Mouse (Mus musculus): ENCODE data around the gene Tlx2.

Gene Tlx2

DNA sequence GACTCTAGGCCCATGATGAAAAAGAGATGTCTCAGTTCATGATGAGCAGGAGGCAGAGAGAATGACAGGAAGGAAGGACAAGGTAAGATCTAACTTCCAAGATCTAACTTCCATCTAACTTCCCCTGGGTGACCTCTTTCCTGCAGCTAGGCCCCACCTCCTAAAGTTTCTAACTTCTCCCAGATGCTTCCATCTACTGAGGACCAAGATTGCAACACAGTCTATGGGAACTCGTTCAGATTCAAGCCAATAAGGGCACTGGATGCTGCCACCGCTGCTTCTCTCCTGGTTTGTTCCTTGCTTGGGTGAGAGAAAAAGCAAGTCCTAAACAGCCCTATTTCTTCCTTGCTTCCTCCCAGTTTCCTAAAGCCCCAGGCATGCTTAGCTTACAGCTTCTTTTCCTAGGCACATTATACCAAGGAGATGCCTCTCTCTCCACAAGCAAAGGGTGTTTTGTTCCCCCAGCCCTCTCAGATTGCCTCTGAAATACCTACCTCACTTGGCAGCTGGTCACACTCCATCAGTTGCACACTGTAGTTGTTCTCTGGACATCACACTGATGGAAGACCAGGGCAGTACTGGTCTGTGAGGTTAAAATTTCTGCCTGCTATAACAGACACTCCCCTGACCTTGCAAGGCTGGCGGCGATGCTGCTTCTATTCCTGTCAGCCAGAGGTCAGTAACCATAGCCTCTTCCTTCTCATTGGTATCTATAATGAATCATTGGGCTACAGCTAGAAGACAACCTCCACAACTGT is 49.1 kb downstream of the Tlx2 start:
- no peak for DNase-seq

DNA sequence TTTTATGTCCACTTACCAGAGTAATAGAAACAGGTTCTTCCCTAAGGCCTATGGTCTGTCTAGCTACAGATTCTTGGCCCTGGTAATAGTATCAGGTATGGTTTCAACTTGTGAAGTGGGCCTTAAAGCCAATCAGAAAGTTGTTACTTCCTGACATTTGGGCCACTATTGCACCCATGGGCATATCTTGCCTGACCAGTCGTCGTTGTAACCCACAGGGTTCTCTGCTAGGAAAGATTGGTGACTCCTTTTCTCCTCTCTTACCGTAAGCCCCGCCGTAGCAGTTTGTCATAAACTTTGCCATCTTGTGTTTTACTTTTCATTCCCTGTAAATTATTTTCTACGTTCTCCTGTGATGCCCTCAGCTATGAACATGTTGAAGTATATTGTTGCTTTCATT is 50.0 kb downstream of the Tlx2 start:
- DNase-seq = no peak

DNA sequence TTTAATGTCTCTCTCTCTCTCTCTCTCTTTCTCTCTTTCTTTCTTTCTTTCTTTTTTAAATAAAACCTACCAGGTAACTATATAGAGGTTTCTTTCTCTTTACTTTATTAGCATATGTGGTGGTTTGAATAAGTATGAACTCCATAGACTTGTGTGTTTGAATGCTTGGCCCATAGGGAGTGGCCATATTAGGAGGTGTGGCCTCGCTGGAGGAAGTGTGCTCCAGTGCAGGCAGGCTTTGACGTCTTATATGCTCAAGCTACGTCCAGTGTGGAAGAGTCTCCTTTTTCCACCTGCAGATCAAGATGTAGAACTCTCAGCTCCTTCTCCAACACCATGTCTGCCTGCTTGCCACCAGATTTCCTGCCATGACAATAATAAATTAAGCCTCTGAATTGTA is 51.0 kb downstream of the Tlx2 start:
- no peak for DNase-seq

Measured in lung, postnatal 14 days (tissue).